Mouse (Mus musculus): ENCODE results near the gene 0610040J01Rik. TPM values are rescaled to one million over a fixed set of nuclear protein-coding genes. Genes with fewer than 3 reads are reported as not detected.

The 0610040J01Rik gene
- polyA plus RNA-seq, 1 experiment from 2014 or later: 21.5 TPM

DNA sequence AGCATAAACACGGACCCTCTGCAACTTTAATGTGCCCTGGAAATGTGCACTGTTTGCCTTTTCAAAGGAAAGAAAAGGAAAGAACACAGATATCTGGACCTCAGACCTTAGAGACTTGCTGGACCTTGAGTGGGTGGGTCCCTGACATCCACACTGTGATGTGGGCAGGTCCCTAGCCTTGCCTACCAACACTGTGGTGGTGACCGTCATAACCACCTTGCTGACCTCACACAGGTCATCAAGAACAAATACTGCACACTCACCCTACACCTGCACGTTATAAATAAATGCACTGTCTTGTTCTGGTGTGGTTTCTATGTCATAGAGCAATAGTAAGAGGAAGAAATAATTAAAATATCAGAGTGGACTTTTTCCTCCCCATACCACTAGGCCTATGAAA, 91.2 kb downstream of the 0610040J01Rik start:
- Histone ChIP-seq H3K36me3 (ENCODE audit: insufficient read depth, low read length) (no peaks in the 10 kb centered on the region), H3K4me1 (ENCODE audit: insufficient read depth, low read depth, low read length) (no peaks in the 10 kb centered on the region), H3K4me3 (ENCODE audit: low read depth, low read length) (no peak overlapping the region), H3K9ac (replicated peaks; ENCODE audit: low read depth) (no peak overlapping the region), H3K9me3 (ENCODE audit: low read length) (no peaks in the 10 kb centered on the region), H3K4me2 (replicated peaks; ENCODE audit: low read depth, low read length) (no peak overlapping the region), H3K27ac (ENCODE audit: low read length) (no peak overlapping the region), H3K27me3 (replicated peaks; ENCODE audit: insufficient read depth, low read length) (no peaks in the 10 kb centered on the region)
- TF ChIP-seq EP300 (IDR thresholded peaks at IDR 0.05) (no peak), CTCF (IDR thresholded peaks at IDR 0.05) (no peak)
- ATAC-seq (no peak), DNase-seq (ENCODE audit: low spot score) (no peak)
- 71% methylated on average over 3 of the region's 3 CpGs for WGBS

DNA sequence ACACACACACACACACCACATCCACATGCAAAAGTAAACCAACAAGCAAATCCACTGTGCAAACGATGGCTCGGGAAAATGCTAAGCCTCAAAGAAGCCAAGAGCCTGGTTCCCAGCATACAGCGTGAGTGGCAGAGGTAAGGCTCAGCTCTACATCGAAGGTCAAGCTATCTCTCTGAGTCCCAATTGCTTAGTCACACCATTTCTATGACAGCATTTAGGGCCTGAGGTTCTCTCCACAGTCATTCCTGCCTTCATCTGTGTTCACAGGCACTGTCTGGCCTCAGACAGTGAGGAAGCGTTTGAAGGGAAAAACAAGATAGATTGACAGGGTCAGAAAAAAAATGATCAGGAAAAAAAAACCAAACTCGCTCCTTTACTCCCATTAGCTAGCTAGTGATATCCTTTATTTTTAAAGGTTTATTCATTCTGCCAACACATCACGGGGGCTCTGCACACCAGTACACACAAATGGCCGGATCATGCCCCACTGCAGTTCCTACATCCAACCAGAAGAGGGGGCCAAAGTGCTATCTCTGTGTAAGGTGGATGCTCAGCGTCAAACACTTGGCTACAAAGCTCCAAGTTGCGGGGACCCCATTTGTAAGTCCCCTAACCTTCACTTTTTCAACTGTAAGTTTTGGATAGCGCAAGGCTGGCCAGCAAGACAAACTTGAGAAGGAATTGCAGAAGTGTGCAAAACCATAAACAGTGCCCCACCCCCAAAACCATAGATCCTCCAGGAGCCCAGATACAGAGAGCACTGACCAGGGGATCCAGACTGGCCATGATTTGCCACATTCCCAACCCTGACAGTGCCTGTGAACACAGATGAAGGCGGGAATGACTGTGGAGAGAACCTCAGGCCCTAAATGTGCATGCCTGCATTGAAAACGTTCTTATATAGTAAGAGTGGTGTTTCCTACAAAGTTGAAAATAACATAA, 94.3 kb downstream of the 0610040J01Rik start:
- DNase-seq (ENCODE audit: low spot score) (peak; percentile 71), ATAC-seq (peak; percentile 78)
- TF ChIP-seq CTCF (IDR thresholded peaks at IDR 0.05) (peak; percentile 97), EP300 (IDR thresholded peaks at IDR 0.05) (no peak)
- Histone ChIP-seq H3K9me3 (ENCODE audit: low read length) (no peaks in the 10 kb centered on the region), H3K4me1 (ENCODE audit: insufficient read depth, low read depth, low read length) (no peaks in the 10 kb centered on the region), H3K27me3 (replicated peaks; ENCODE audit: insufficient read depth, low read length) (no peaks in the 10 kb centered on the region), H3K36me3 (ENCODE audit: insufficient read depth, low read length) (no peaks in the 10 kb centered on the region), H3K27ac (ENCODE audit: low read length) (no peak overlapping the region), H3K4me3 (ENCODE audit: low read depth, low read length) (no peak overlapping the region), H3K4me2 (replicated peaks; ENCODE audit: low read depth, low read length) (no peak overlapping the region), H3K9ac (replicated peaks; ENCODE audit: low read depth) (no peak overlapping the region)
- WGBS: 37% methylated on average over 13 of the region's 13 CpGs

DNA sequence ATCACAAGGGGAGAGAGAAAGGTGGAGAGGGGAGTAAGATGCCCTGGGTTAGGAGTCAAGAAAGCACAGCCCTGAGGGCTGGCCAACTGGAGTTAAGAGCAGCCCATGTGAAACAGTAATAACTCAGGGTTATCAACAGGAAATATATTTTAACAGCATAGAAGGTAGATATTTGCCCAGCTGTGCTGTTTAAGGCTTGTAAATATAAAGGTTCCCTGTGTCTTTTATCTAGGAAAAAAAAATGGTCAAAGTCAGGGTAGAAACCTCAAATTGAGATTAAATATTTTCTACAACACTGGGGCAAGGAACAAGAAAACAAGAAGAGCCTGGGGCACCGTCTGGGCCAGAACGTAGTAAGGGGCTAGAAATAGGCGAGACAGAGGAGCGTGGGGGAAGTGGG, 95.3 kb downstream of the 0610040J01Rik start:
- no peak for TF ChIP-seq CTCF (IDR thresholded peaks at IDR 0.05)
- TF ChIP-seq EP300 (IDR thresholded peaks at IDR 0.05): no peak
- H3K27me3 ChIP-seq (replicated peaks; ENCODE audit: insufficient read depth, low read length): no peaks in the 10 kb centered on the region
- no peaks in the 10 kb centered on the region for H3K4me1 ChIP-seq (ENCODE audit: insufficient read depth, low read depth, low read length)
- H3K27ac ChIP-seq (ENCODE audit: low read length): no peak overlapping the region
- ATAC-seq (no peak), DNase-seq (ENCODE audit: low spot score) (no peak)
- WGBS: 61% methylated on average over 4 of the region's 4 CpGs
- no peak overlapping the region for H3K9ac ChIP-seq (replicated peaks; ENCODE audit: low read depth)
- H3K9me3 ChIP-seq (ENCODE audit: low read length): no peaks in the 10 kb centered on the region
- no peak overlapping the region for H3K4me2 ChIP-seq (replicated peaks; ENCODE audit: low read depth, low read length)
- H3K4me3 ChIP-seq (ENCODE audit: low read depth, low read length): no peak overlapping the region
- no peaks in the 10 kb centered on the region for H3K36me3 ChIP-seq (ENCODE audit: insufficient read depth, low read length)

DNA sequence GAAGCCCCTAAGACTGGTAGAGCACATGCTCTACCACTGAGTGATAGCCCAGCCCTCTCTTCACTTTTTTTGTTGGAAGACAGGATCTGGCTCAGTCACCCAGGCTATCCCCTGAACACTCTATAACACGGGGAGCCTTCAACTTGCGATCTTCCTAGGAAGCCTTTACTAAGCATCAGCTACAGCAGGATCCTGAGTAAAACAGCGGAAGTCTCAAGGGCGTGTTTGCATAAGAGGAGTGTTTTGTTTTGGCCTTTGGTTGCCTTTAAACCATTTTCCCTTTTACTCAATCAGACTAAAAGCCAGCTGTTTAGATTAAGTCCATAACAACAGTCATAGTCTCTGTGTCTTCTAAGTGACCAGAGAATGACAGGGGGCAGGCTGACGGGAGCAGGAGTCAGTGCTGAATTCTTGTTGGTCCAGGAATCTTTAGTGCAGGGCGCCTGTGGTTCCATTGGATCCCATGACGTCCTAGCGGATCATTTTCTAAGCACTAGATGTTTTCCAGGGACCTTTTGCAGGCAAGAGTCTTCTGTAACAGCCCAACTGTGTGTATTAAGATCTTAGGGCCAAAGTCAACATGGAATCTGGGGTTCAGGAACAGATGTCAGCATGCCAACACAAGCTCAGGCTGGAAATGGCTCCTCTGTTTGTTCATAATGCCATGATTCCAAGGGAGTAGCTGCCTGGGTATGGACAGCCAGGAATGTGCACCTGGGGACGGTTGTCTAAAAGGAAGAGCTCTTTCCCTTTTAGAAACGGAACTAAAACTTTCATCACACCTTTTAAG, 98.2 kb downstream of the 0610040J01Rik start:
- DNase-seq (ENCODE audit: low spot score): peak; percentile 17

DNA sequence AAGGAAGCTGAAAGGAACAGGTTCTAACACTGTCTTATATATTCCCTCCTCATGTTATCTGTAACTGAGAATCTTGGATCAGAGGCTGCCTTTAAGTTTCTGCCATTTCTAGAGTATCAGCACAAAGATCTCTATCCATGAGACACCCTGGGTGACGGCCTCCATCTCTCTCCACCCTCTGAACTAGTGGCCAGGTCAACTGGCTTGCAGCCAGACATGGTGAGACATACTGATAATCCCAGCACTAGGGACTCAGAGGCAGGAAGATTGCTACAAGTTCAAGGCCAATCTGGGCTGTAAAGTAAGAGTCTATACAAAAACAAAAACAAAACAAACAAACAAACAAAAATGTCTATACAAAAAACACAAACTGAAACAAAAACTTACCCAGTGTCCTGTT, 102.7 kb downstream of the 0610040J01Rik start:
- 45% methylated on average over 1 of the region's 1 CpGs for WGBS
- Histone ChIP-seq H3K36me3 (ENCODE audit: insufficient read depth, low read length) (no peaks in the 10 kb centered on the region), H3K9ac (replicated peaks; ENCODE audit: low read depth) (no peak overlapping the region), H3K9me3 (ENCODE audit: low read length) (no peaks in the 10 kb centered on the region), H3K4me1 (ENCODE audit: insufficient read depth, low read depth, low read length) (no peaks in the 10 kb centered on the region), H3K4me2 (replicated peaks; ENCODE audit: low read depth, low read length) (no peak overlapping the region), H3K27me3 (replicated peaks; ENCODE audit: insufficient read depth, low read length) (no peaks in the 10 kb centered on the region), H3K4me3 (ENCODE audit: low read depth, low read length) (no peak overlapping the region), H3K27ac (ENCODE audit: low read length) (no peak overlapping the region)
- ATAC-seq (no peak), DNase-seq (ENCODE audit: low spot score) (no peak)
- no peak for TF ChIP-seq CTCF (IDR thresholded peaks at IDR 0.05)
- no peak for TF ChIP-seq EP300 (IDR thresholded peaks at IDR 0.05)

More for the DNA sequence above, 98.2 kb downstream of the 0610040J01Rik start:
- TF ChIP-seq CTCF (IDR thresholded peaks at IDR 0.05): no peak
- TF ChIP-seq EP300 (IDR thresholded peaks at IDR 0.05): no peak
- H3K4me1 ChIP-seq (ENCODE audit: insufficient read depth, low read depth, low read length): no peaks in the 10 kb centered on the region
- ATAC-seq: peak; percentile 54
- H3K27ac ChIP-seq (ENCODE audit: low read length): no peak overlapping the region
- 69% methylated on average over 10 of the region's 10 CpGs for WGBS
- H3K36me3 ChIP-seq (ENCODE audit: insufficient read depth, low read length): no peaks in the 10 kb centered on the region
- H3K4me3 ChIP-seq (ENCODE audit: low read depth, low read length): no peak overlapping the region
- no peaks in the 10 kb centered on the region for H3K9me3 ChIP-seq (ENCODE audit: low read length)
- H3K4me2 ChIP-seq (replicated peaks; ENCODE audit: low read depth, low read length): no peak overlapping the region
- no peaks in the 10 kb centered on the region for H3K27me3 ChIP-seq (replicated peaks; ENCODE audit: insufficient read depth, low read length)
- H3K9ac ChIP-seq (replicated peaks; ENCODE audit: low read depth): no peak overlapping the region

DNA sequence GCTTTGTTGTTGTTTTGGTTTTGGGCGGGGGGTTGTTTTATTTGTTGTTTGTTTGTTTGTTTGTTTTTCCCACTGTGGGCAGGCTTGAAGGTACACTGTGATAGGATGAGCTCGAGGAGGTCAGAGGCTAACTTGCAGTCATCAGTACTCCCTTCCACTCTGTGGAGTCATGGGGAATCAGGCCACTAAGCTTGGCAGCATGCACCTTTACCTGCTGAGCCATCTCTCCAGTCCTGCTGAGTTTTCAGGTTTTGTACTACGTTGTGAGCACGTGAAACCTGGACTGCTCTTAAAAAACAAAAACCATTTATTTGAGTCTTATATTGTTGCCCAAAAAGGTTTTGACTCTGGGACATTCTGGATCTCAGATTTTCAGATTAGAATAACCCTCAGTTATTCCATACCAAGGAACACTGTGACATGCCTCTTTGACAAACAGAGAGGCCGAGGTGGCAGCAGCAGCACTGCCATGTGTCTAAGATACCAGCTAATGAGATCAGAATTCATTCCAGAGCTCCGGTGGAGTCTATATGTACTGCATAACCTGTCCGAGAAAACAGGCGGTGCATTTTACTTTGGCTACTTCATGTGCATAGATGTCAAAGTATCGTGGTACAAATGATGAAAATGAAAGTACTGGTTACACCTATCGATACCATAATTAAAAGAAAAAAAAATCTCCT, 104.4 kb downstream of the 0610040J01Rik start:
- no peak for ATAC-seq
- no peak for TF ChIP-seq EP300 (IDR thresholded peaks at IDR 0.05)
- no peak for TF ChIP-seq CTCF (IDR thresholded peaks at IDR 0.05)
- no peak overlapping the region for H3K27ac ChIP-seq (ENCODE audit: low read length)

More for the DNA sequence above, 104.4 kb downstream of the 0610040J01Rik start:
- no peaks in the 10 kb centered on the region for H3K4me1 ChIP-seq (ENCODE audit: insufficient read depth, low read depth, low read length)
- H3K4me3 ChIP-seq (ENCODE audit: low read depth, low read length): no peak overlapping the region
- H3K36me3 ChIP-seq (ENCODE audit: insufficient read depth, low read length): no peaks in the 10 kb centered on the region
- no peaks in the 10 kb centered on the region for H3K9me3 ChIP-seq (ENCODE audit: low read length)
- H3K4me2 ChIP-seq (replicated peaks; ENCODE audit: low read depth, low read length): no peak overlapping the region
- WGBS: 87% methylated on average over 10 of the region's 10 CpGs
- H3K27me3 ChIP-seq (replicated peaks; ENCODE audit: insufficient read depth, low read length): no peaks in the 10 kb centered on the region
- DNase-seq (ENCODE audit: low spot score): no peak
- H3K9ac ChIP-seq (replicated peaks; ENCODE audit: low read depth): no peak overlapping the region

Data from lung, postnatal 0 days (tissue).